Mouse (Mus musculus): ENCODE results near the gene Pcbd2.

The Pcbd2 gene

DNA sequence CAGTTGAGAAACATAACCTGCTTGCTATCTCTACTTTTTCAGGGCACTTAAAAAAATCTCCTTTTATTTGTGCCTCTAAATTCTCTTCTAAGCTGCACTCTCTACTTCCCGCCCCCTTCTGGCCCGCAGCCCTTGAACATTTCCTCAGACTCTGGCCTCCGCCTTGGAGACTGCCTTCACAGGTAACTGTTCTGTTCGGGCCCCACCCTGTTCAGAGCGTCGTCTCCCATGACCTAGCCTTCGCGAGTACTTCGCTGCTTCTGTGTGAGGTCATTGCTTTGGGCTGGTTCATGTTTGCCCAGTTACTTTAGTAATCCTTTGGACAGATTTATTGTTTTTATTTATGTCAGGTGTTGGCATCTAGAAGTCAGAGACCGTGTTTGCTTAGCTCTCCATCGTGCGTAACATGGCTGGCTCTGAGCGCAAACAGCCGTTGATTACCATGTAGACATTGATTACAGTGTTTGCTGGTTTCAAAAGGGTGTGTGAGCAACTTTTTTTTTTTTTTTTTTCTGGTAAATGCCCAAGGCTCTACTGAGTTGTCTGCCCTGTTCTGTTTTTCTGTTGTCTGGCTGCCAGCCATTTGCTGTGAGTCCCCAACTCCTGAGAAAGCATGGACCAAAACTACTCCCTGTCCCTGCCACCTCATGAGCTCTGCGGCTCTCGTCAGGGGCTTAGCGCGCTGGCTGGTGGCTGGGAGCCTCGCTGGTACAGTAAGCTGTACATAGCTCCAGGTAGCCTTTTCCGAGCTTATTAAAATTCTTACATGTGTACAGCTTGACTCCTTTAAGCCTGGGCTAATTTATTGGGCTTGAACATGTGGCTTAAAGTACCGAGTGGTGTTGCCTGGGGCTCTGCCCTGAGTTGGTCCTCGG, 6.7 kb downstream of the Pcbd2 start:
- no peak for DNase-seq (ENCODE audit: low read depth, low spot score)

DNA sequence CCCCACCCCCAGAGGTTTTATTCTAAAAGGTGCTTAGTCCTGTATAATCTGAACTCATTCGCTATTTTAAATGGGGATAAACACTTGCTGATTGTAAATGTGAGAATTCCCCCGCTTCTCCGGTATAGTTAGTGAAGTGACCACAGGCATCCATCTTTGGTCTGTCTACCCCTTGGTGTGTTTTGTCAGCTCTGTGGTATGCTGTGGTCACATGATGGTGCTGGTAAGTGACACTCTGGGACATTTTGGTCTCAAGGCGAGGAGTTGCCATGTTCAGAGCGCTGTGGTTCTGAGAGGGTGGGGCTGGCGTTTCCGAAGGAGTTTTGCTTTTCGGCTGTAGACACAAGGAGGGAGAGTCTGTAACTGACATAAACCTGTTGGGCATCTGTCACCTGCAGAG, 10.7 kb downstream of the Pcbd2 start:
- DNase-seq (ENCODE audit: low read depth, low spot score): no peak

- no peak for DNase-seq (ENCODE audit: low read depth, low spot score)
Observed at GRCm38 (mm10) chr13:55742306-55742705, 15.1 kb downstream of the Pcbd2 start.

- DNase-seq (ENCODE audit: low read depth, low spot score): no peak
Observed at GRCm38 (mm10) chr13:55754380-55754779, 27.2 kb downstream of the Pcbd2 start.

DNA sequence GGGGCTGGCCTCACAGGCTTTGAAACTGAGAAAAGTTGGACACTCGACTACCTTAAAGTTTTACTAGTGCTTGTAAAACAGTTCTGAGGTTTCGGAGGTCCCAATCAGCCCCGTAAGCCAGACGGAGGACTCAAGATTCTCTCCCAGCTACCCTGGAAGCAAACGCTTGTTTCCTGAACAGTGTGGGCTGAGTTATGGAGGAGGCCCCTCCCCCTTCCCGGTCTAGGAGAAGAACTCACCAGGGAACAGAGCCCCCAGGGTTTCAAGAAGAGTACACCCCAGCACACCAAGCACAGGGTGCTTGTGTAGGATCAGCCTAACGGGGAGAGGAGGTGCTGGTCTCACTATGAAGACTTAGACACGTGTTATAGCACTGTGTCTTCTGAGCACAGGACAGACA, 29.6 kb downstream of the Pcbd2 start:
- DNase-seq (ENCODE audit: low read depth, low spot score): no peak

DNA sequence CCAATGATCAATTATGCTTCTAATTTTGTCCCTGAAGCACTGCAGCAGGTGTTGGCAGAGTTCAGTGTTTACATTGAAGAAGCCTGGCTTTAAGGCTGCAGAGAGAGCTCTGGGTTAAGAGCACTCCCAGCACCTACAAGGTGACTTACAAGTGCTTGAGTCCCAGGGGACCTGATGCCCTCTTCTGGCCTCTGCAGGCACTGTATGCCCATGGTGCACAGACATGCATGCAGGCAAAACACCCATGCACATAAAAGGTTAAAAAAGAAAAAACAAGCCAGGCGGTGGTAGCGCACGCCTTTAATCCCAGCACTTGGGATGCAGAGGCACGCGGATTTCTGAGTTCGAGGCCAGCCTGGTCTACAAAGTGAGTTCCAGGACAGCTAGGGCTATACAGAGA, 30.5 kb downstream of the Pcbd2 start:
- DNase-seq (ENCODE audit: low read depth, low spot score): no peak

GRCm38 (mm10) chr13:55760576-55760975, 33.4 kb downstream of the Pcbd2 start:
- no peak for DNase-seq (ENCODE audit: low read depth, low spot score)

- no peak for DNase-seq (ENCODE audit: low read depth, low spot score)
Observed at GRCm38 (mm10) chr13:55761486-55761885, 34.3 kb downstream of the Pcbd2 start.

DNA sequence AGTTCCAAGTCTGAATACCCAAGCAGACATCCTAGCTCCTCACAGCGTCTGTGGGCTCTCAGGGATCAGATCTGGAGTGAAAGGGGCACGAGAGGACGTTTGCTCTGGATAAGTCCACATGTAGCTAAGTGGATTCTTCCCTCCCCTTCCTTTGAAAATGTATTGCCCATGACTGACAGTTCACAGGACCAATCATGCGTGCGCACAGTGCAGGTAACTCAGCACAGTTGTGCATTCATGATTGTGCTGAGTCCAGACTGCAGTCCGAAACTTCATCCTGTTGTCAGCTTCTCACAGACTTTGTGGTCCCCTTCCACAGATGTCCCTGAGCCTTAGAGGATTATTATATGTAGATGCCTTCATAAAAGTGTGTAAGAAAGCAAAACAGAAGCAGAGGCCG, 47.2 kb downstream of the Pcbd2 start:
- DNase-seq (ENCODE audit: low read depth, low spot score): peak; percentile 1

GRCm38 (mm10) chr13:55775056-55775455, 47.9 kb downstream of the Pcbd2 start:
- no peak for DNase-seq (ENCODE audit: low read depth, low spot score)

GRCm38 (mm10) chr13:55784268-55784667, 57.1 kb downstream of the Pcbd2 start, which contains the start of gene Catsper3:
Catsper3 (plus strand) TSS chr13:55784568.
- no peak for DNase-seq (ENCODE audit: low read depth, low spot score)

DNA sequence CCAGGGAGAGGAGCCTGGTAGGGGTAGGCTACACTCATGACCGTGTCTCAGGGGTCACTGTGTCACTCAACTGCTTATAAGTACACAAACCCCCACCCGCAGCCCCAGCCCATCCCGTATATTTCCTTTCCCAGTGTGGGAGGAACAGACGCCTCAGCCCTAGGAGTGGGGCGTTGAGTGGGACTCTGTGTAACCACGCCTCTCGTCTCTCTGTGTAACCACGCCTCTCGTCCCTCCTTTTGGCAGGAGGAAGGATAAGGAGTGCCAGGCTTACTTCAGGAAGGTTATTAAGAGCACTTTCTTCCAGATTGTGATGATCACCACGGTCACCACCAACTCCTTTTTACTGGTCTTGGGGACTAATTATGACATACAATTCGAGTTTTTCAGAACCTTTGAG, 59.0 kb downstream of the Pcbd2 start:
- no peak for DNase-seq (ENCODE audit: low read depth, low spot score)

- no peak for DNase-seq (ENCODE audit: low read depth, low spot score)
Observed at GRCm38 (mm10) chr13:55801246-55801645, 74.1 kb downstream of the Pcbd2 start.

GRCm38 (mm10) chr13:55803973-55804372, 76.8 kb downstream of the Pcbd2 start:
- no peak for DNase-seq (ENCODE audit: low read depth, low spot score)

GRCm38 (mm10) chr13:55809041-55809623, 82.0 kb downstream of the Pcbd2 start:
- DNase-seq (ENCODE audit: low read depth, low spot score): peak; percentile 5

DNA sequence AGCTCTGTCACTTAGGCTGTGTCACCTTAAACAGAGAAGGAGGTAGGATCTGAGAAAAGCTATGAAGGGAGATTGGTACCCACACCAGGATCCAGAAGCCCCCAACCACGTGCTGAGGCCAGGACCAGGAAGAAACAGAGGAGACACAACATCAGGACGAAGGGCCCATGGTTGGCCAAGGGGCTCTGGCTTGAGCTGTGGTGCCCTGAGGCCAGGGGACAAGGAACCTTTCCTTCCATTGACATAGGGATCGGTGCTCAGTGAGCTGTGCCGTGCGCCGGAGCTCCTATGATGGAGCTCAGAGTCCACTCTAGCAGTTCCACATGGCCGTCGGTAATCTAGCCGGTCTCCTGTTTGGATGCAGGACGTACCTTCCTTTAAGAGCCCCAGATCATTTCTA, 82.5 kb downstream of the Pcbd2 start:
- DNase-seq (ENCODE audit: low read depth, low spot score): no peak

DNA sequence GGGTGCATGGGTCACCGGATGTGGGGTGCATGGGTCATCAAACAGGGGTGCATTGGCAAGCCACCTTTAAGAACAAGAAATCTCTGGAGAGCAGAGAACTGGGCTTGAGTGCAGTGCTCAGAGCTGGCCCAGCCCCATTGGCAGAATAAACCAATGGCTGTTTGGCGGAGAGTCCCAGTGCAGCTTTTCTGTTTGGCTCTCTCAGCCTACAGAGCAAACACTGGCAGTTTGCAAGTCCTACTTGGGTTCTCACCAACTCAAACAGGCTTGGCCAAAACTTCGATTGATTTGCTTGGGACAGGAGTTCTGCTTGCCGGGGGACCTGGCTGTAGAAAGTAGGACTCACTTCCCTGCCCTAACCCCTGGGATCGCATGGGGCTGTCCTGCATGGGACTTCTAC, 83.8 kb downstream of the Pcbd2 start:
- DNase-seq (ENCODE audit: low read depth, low spot score): no peak

DNA sequence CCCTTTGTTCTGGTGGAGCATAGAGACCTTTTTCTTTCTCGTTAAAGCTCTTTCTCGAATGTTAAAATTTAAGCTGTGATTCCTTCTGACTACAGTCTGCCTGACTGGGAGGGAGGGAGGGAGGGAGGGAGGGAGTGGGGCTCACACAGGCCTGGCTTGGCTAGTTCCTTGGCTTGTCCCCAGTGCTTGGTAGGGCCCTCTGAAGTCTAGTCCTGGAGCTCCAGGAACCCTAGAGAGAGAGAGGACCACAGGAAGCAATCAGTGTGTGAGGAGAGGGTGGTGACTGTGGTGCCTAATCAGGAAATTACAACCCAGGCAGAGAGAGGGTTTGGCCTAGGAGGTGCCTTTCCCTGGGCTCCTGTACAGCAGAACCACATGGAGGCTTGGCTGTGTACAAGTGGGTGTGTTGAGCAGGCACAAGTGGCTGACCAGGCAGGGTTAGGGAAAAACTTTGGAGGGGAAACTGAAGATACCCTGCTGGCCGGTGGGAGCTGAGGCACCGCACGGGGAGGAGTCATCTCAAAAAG, 86.4 kb downstream of the Pcbd2 start:
- no peak for DNase-seq (ENCODE audit: low read depth, low spot score)

DNA sequence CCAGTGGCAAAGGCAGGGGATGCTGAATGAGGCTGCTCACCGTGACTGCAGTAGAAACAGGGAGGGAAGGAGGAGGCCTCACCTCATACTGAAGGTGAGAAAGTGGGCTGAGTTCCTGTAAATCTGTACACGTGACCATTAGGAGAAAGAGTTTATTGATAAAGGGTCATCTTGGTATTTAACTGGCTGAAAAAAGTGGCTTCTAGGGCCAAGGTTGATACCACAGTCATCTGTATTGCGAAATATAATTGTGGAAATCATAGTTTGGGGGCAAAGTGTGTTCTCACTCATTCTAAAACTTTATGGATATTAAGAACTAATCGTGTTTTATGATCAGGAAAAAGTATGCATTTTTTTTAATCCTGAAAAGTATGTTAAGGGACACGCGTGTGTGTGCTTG, 87.7 kb downstream of the Pcbd2 start:
- no peak for DNase-seq (ENCODE audit: low read depth, low spot score)

GRCm38 (mm10) chr13:55822499-55822898, 95.3 kb downstream of the Pcbd2 start:
- no peak for DNase-seq (ENCODE audit: low read depth, low spot score)

DNA sequence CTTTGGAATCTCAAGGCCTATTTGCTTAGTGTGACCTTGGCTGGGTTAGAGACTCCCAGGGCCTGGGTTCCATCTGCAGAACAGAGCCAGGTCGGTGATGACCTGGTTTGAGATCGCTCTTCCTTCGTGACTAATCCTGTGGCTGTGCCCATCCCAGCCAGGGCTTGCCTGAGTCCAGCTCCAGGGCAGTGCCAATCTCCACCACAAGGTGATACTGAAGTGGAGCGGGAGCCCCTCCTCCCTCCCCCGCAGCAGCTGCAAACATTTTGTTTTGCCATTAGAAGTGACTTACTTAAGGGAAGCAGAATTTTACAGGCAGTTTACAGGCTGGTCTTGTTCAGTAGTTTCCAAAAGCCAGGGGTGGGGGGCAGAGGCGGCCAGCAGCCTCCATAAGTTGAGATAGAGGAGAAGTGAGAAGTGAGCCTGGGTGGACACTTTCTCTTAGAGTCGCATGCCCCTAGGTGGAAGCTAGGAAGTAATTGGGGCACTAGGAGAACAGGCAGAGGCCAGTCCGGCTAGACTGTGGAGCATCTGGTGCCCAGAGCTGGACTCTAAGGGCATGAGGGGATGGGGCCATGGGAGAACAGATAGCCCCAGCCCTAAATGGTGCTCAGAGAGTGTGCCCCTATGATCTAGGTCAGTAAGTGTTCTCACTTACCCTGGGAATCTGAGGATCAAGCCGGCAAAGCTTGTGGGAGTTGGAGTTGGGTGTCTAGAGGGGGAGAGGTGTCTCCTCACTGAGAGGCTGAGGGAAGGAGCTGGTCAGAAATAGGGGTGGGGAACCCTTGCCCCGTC, 97.2 kb downstream of the Pcbd2 start:
- DNase-seq (ENCODE audit: low read depth, low spot score): peak; percentile 15

DNA sequence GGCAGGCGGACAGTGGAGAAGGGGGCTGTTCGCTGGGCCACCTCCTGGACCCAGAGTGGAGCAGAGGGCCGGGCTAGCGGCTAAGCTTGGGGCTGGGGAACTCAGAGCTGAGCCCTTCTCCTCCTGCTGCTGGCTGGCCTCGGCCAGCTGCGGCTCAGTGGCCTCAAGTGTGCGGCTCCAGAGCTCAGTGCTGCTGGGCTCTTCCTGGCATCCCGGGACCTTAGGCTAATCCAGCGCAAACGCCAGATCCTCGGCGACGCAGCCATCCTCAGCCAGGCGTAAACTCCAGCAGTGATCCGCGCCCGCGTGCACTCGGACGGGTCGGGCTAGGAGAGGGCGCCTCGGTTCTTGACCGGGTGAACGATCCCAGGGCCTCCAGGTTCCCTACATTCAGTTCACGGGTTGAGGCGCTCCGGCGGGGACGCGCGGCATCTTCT, 98.1 kb downstream of the Pcbd2 start:
- DNase-seq (ENCODE audit: low read depth, low spot score): no peak
